Mouse (Mus musculus) megakaryocyte, embryonic 14.5 days (primary cell): ENCODE measurements at regions not wholly inside any gene's neighbourhood (a gene's known extent, or its start where the extent isn't known, plus 50 kb on each side); places are given as distances from the start of the nearest gene placed in this dataset.

Experiments used
- FLI1 ChIP-seq: IDR thresholded peaks from 2 replicates; pipeline ENCODE4 v1.6.1; 2012; ENCODE audit warnings: low read length, inconsistent platforms, mixed read lengths
- GATA1 ChIP-seq: IDR thresholded peaks from 3 replicates; pipeline ENCODE4 v1.6.1; 2012; ENCODE audit warnings: mixed read lengths, low read length, inconsistent platforms, borderline replicate concordance

DNA sequence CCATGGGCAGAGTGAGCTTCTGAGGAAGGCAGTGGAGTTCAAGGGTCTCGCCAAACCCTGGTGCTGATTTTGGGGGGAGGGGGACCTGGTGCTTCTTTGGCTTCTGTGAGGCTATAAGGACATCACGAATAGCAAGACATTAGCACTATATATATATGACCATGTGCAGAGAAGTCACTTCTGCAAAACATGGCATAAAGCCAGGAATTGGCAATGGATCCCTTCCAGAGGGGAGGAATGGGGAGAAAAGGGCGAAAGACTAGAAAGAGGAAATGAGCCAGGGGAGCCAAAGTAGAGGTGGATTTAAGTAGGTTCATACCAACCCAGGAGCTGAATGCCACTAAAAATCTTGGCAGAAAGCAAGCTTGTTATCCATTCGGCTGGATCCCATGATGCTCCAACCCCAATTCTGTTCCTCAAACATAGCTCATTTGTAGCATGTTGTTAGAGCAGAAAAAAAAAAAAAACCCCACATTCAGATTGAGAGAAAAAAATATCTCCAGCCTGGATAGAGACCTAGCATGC lies 1135.5 kb upstream of the Gulo start:
- TF ChIP-seq FLI1 (no peak), GATA1 (no peak)
